Mouse (Mus musculus): ENCODE results near the gene Naxd. TPM values are rescaled to one million over a fixed set of nuclear protein-coding genes. Genes with fewer than 3 reads are reported as not detected.
"Not testable (repeated sequence)": the region's sequence is repeated elsewhere in the genome, so short reads cannot be mapped to it uniquely, and the experiment has no call there.

Naxd gene
- polyA plus RNA-seq, 1 experiment from 2014 or later: 83.5 TPM

DNA sequence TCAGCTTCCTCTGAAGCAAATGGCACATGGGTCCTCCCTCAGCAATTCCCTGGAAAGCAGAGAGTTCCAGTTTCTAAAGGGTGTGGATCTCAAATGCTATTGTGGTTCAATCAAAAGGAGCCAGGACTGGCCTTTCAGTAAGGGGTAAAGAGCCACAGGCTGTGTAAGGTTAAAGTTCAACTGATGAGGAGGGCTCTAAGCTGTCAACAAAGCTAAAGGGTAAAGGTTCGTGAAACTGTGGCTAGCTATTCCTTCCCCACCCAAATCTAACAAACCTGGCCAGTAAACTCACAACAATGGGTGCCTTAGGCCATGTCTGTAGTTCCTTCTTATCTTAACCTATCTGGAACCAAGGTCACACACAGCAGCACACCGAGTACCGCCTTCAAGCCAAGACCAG is 15.4 kb upstream of the Naxd start:
- Histone ChIP-seq H3K36me3 (ENCODE audit: control insufficient read depth, insufficient read depth) (no peaks in the 10 kb centered on the region), H3K4me1 (replicated peaks; ENCODE audit: control insufficient read depth, insufficient read depth, low read length) (no peaks in the 10 kb centered on the region), H3K27ac (ENCODE audit: low read depth, low read length) (no peak overlapping the region), H3K27me3 (replicated peaks; ENCODE audit: control insufficient read depth, insufficient read depth, low read length) (no peaks in the 10 kb centered on the region; the same call in 1 of the 2 replicates), H3K9ac (ENCODE audit: low read depth, low read length) (no peak overlapping the region), H3K4me2 (replicated peaks; ENCODE audit: low read depth) (no peak overlapping the region), H3K9me3 (ENCODE audit: control insufficient read depth) (no peaks in the 10 kb centered on the region), H3K4me3 (ENCODE audit: low read depth, low read length) (no peak overlapping the region)
- no peak for ATAC-seq
- 40% methylated on average over 3 of the region's 3 CpGs for WGBS
- no peak for TF ChIP-seq CTCF (IDR thresholded peaks at IDR 0.05; ENCODE audit: low read depth)

- Histone ChIP-seq H3K36me3 (ENCODE audit: control insufficient read depth, insufficient read depth) (no peaks in the 10 kb centered on the region), H3K27me3 (replicated peaks; ENCODE audit: control insufficient read depth, insufficient read depth, low read length) (no peaks in the 10 kb centered on the region; the same call in 1 of the 2 replicates), H3K9me3 (ENCODE audit: control insufficient read depth) (no peaks in the 10 kb centered on the region), H3K4me2 (replicated peaks; ENCODE audit: low read depth) (no peak overlapping the region), H3K4me1 (replicated peaks; ENCODE audit: control insufficient read depth, insufficient read depth, low read length) (no peaks in the 10 kb centered on the region), H3K27ac (ENCODE audit: low read depth, low read length) (no peak overlapping the region), H3K9ac (ENCODE audit: low read depth, low read length) (no peak overlapping the region), H3K4me3 (ENCODE audit: low read depth, low read length) (no peak overlapping the region)
- whole genome bisulfite sequencing: 48% methylated on average over 3 of the region's 3 CpGs
- no peak for ATAC-seq
- no peak for TF ChIP-seq CTCF (IDR thresholded peaks at IDR 0.05; ENCODE audit: low read depth)
Observed at GRCm38 (mm10) chr8:11482537-11482936, 14.8 kb upstream of the Naxd start.

GRCm38 (mm10) chr8:11486142-11486541 is 11.2 kb upstream of the Naxd start:
- Histone ChIP-seq H3K36me3 (ENCODE audit: control insufficient read depth, insufficient read depth) (no peaks in the 10 kb centered on the region), H3K4me1 (replicated peaks; ENCODE audit: control insufficient read depth, insufficient read depth, low read length) (no peaks in the 10 kb centered on the region), H3K27me3 (replicated peaks; ENCODE audit: control insufficient read depth, insufficient read depth, low read length) (no peaks in the 10 kb centered on the region; the same call in 1 of the 2 replicates), H3K9me3 (ENCODE audit: control insufficient read depth) (no peaks in the 10 kb centered on the region), H3K4me2 (replicated peaks; ENCODE audit: low read depth) (no peak overlapping the region), H3K9ac (ENCODE audit: low read depth, low read length) (no peak overlapping the region), H3K4me3 (ENCODE audit: low read depth, low read length) (no peak overlapping the region), H3K27ac (ENCODE audit: low read depth, low read length) (no peak overlapping the region)
- TF ChIP-seq CTCF (IDR thresholded peaks at IDR 0.05; ENCODE audit: low read depth): peak; percentile 96
- ATAC-seq: peak; percentile 50; the same call in 1 of the 2 replicates
- 14% methylated on average over 7 of the region's 7 CpGs for WGBS

GRCm38 (mm10) chr8:11487229-11487628 is 10.1 kb upstream of the Naxd start:
- no peak for TF ChIP-seq CTCF (IDR thresholded peaks at IDR 0.05; ENCODE audit: low read depth)
- Histone ChIP-seq H3K4me2 (replicated peaks; ENCODE audit: low read depth) (no peak overlapping the region), H3K27ac (ENCODE audit: low read depth, low read length) (no peak overlapping the region), H3K4me1 (replicated peaks; ENCODE audit: control insufficient read depth, insufficient read depth, low read length) (no peaks in the 10 kb centered on the region), H3K27me3 (replicated peaks; ENCODE audit: control insufficient read depth, insufficient read depth, low read length) (no peaks in the 10 kb centered on the region; the same call in 1 of the 2 replicates), H3K9me3 (ENCODE audit: control insufficient read depth) (no peaks in the 10 kb centered on the region), H3K36me3 (ENCODE audit: control insufficient read depth, insufficient read depth) (no peaks in the 10 kb centered on the region), H3K9ac (ENCODE audit: low read depth, low read length) (no peak overlapping the region), H3K4me3 (ENCODE audit: low read depth, low read length) (no peak overlapping the region)
- ATAC-seq: no peak
- WGBS: 55% methylated on average over 4 of the region's 4 CpGs

GRCm38 (mm10) chr8:11492340-11492739 is 5.0 kb upstream of the Naxd start:
- not testable (repeated sequence) for H3K4me1 ChIP-seq (replicated peaks; ENCODE audit: control insufficient read depth, insufficient read depth, low read length); H3K4me2 ChIP-seq (replicated peaks; ENCODE audit: low read depth); H3K4me3 ChIP-seq (ENCODE audit: low read depth, low read length); H3K27ac ChIP-seq (ENCODE audit: low read depth, low read length); H3K36me3 ChIP-seq (ENCODE audit: control insufficient read depth, insufficient read depth); H3K9ac ChIP-seq (ENCODE audit: low read depth, low read length); H3K9me3 ChIP-seq (ENCODE audit: control insufficient read depth); H3K27me3 ChIP-seq (replicated peaks; ENCODE audit: control insufficient read depth, insufficient read depth, low read length); ATAC-seq
- WGBS: 84% methylated on average over 2 of the region's 2 CpGs

DNA sequence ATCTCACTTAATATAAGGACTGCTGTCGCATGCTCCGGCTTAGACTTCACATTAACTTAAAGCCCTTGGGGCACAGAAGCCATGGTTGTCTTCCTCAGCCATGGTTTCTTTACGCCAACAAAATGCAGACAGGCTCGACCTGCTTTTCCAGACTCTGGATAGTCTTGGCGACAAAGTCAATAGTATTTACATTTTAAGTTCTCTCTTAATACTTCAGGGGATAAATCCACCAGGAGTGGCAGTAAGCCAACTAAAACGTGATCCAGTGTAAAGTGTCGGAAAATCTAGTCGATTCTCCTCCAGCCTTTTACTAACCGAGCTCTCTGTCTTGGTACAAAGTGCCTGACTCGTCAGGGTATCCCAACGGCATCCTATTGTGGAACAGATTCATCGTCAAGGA is 975 bp downstream of the Naxd start:
- H3K9ac ChIP-seq (ENCODE audit: low read depth, low read length): peak overlapping the region; percentile 80
- peak overlapping the region; percentile 75 for H3K4me2 ChIP-seq (replicated peaks; ENCODE audit: low read depth)
- H3K4me3 ChIP-seq (ENCODE audit: low read depth, low read length): peak overlapping the region; percentile 77
- no peak for TF ChIP-seq CTCF (IDR thresholded peaks at IDR 0.05; ENCODE audit: low read depth)
- H3K27ac ChIP-seq (ENCODE audit: low read depth, low read length): no peak overlapping the region
- ATAC-seq: no peak
- 66% methylated on average over 12 of the region's 12 CpGs for WGBS
- peaks cover 14% of the 10 kb centered on the region for H3K36me3 ChIP-seq (ENCODE audit: control insufficient read depth, insufficient read depth)
- H3K4me1 ChIP-seq (replicated peaks; ENCODE audit: control insufficient read depth, insufficient read depth, low read length): 0 out of 2 replicates have a peak, but pooled peaks cover 5% of the 10 kb centered on the region
- no peaks in the 10 kb centered on the region for H3K9me3 ChIP-seq (ENCODE audit: control insufficient read depth)
- H3K27me3 ChIP-seq (replicated peaks; ENCODE audit: control insufficient read depth, insufficient read depth, low read length): no peaks in the 10 kb centered on the region

Measured in intestine, postnatal 0 days (tissue).